Comparison of ENCODE assay signal across 9 mouse cellular contexts in the genomic region with DNA sequence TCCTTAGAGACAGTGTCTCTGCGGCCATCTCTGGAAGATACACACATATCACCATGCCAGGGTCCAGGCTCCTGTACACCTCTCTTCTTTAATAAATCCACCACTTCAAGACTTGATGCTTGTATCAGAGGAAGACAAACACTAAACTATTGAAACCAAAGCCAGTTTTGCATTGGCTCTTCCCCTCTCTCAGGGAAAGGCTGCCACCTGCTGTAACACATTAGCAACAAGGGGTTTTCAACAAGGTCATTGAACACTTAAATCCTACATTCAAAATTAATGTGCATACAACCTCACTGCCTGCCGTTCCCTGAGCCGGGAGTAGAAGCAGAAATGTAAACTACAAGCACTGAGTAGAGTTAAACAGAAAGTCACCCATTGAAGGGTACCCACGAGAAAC.
A peak's percentile ranks its signal among the peaks of the same experiment; 100 is the strongest.
DNase-seq lines count a peak whose midpoint lies in the region; ATAC-seq and TF ChIP-seq lines count a peak whose summit lies in the region.
"Had no signal": no experiment of that assay in that cellular context is flagged by ENCODE, and none has a peak within 500 bp of the region (broad histone marks: within the 10 kb centered on the region; RNA-seq: fewer than 3 reads in every experiment).

No protein-coding gene starts in this region.

- WGBS in hindbrain, embryonic 16.5 days: 55% methylated on average over 4 of the region's 4 CpGs
- 75% methylated on average over 4 of the region's 4 CpGs for WGBS in hindbrain, embryonic 10.5 days
- 57% methylated on average over 4 of the region's 4 CpGs for WGBS in neural tube, embryonic 15.5 days

- H3K4me3 ChIP-seq in hindbrain, embryonic 16.5 days (ENCODE audit: low read length): no peak overlapping the region
- no peak overlapping the region for H3K4me3 ChIP-seq in hindbrain, embryonic 10.5 days
- no peak overlapping the region for H3K4me3 ChIP-seq in gastrocnemius, adult 2 months
- H3K4me3 ChIP-seq in layer of hippocampus, adult 2 months: no peak overlapping the region
- no peak overlapping the region for H3K4me3 ChIP-seq in neural tube, embryonic 15.5 days (replicated peaks)
- H3K4me3 ChIP-seq: hindbrain, embryonic 15.5 days had no signal

- H3K27ac ChIP-seq in hindbrain, embryonic 16.5 days (ENCODE audit: low read depth, low read length): no peak overlapping the region
- no peak overlapping the region for H3K27ac ChIP-seq in hindbrain, embryonic 10.5 days
- no peak overlapping the region for H3K27ac ChIP-seq in gastrocnemius, adult 2 months
- H3K27ac ChIP-seq in layer of hippocampus, adult 2 months: no peak overlapping the region
- no peak overlapping the region for H3K27ac ChIP-seq in neural tube, embryonic 15.5 days (replicated peaks)
- H3K27ac ChIP-seq: hindbrain, embryonic 15.5 days had no signal

- ATAC-seq in hindbrain, embryonic 16.5 days: 0 out of 2 replicates have a peak, but pooled peaks have one; percentile 48
- ATAC-seq in neural tube, embryonic 15.5 days (ENCODE audit: low FRiP score): no peak; the same call in 1 of the 2 replicates

- H3K4me2 ChIP-seq in hindbrain, embryonic 16.5 days (ENCODE audit: low read length): no peak overlapping the region
- H3K4me2 ChIP-seq in neural tube, embryonic 15.5 days: no peak overlapping the region
- H3K4me2 ChIP-seq: hindbrain, embryonic 15.5 days had no signal

- no peak overlapping the region for H3K9ac ChIP-seq in hindbrain, embryonic 16.5 days (ENCODE audit: low read depth, low read length)
- no peak overlapping the region for H3K9ac ChIP-seq in neural tube, embryonic 15.5 days (replicated peaks)
- H3K9ac ChIP-seq: hindbrain, embryonic 15.5 days had no signal

- H3K36me3 ChIP-seq in hindbrain, embryonic 16.5 days (ENCODE audit: control insufficient read depth, insufficient read depth, low read length): no peaks in the 10 kb centered on the region
- H3K36me3 ChIP-seq in hindbrain, embryonic 10.5 days: no peaks in the 10 kb centered on the region
- H3K36me3 ChIP-seq in neural tube, embryonic 15.5 days: no peaks in the 10 kb centered on the region
- H3K36me3 ChIP-seq: hindbrain, embryonic 15.5 days had no signal

- no peaks in the 10 kb centered on the region for H3K4me1 ChIP-seq in hindbrain, embryonic 16.5 days (ENCODE audit: control insufficient read depth, insufficient read depth, low read depth, low read length)
- H3K4me1 ChIP-seq in hindbrain, embryonic 10.5 days (replicated peaks): 0 out of 2 replicates have a peak, but pooled peaks cover 2% of the 10 kb centered on the region
- H3K4me1 ChIP-seq in neural tube, embryonic 15.5 days: no peaks in the 10 kb centered on the region
- H3K4me1 ChIP-seq: hindbrain, embryonic 15.5 days had no signal

- no peak for DNase-seq in hindbrain, embryonic 10.5 days (ENCODE audit: low spot score)
- DNase-seq in CD4-positive, CD25-positive, alpha-beta regulatory T cell, adult 2 months (ENCODE audit: low read depth, low spot score): peak; percentile 86
- peak; percentile 70 for DNase-seq in adipocyte (ENCODE audit: low spot score)
- DNase-seq in gastrocnemius, adult 2 months: peak; percentile 33
- peak; percentile 53 to 66 for DNase-seq in layer of hippocampus, adult 2 months (ENCODE audit: low spot score in 2 of 2)
- DNase-seq in retina, embryonic 14.5 days (ENCODE audit: low spot score): peak; percentile 52

- TF ChIP-seq CTCF in gastrocnemius, adult 2 months (IDR thresholded peaks at IDR 0.05): peak; percentile 71
- peak; percentile 87 for TF ChIP-seq CTCF in layer of hippocampus, adult 2 months (conservative IDR thresholded peaks at IDR 0.05)

- H3K27me3 ChIP-seq in hindbrain, embryonic 16.5 days (replicated peaks; ENCODE audit: control insufficient read depth, insufficient read depth, low read length): no peaks in the 10 kb centered on the region
- H3K27me3 ChIP-seq in hindbrain, embryonic 10.5 days (ENCODE audit: insufficient read depth, poor library complexity, severe bottlenecking): no peaks in the 10 kb centered on the region
- H3K27me3 ChIP-seq in neural tube, embryonic 15.5 days (replicated peaks): no peaks in the 10 kb centered on the region
- H3K27me3 ChIP-seq: hindbrain, embryonic 15.5 days had no signal

- no peaks in the 10 kb centered on the region for H3K9me3 ChIP-seq in hindbrain, embryonic 16.5 days (ENCODE audit: control insufficient read depth, low read length)
- H3K9me3 ChIP-seq in hindbrain, embryonic 10.5 days: no peaks in the 10 kb centered on the region
- H3K9me3 ChIP-seq in neural tube, embryonic 15.5 days (replicated peaks): no peaks in the 10 kb centered on the region
- H3K9me3 ChIP-seq: hindbrain, embryonic 15.5 days had no signal

- intact Hi-C loops in gastrocnemius, adult 2 months (cut with DNase I): loop anchor here (1.0 kb wide), 2 partner anchors 263 to 384 kb away; no protein-coding TSS in a partner anchor
